Mouse (Mus musculus): Measurements from ENCODE around the gene Nkain2. TPM values are rescaled to one million over a fixed set of nuclear protein-coding genes. Genes with fewer than 3 reads are reported as not detected.

The Nkain2 gene
- total and polyA plus RNA-seq, 3 experiments: 0.08 to 0.18 TPM; not detected in 1

DNA sequence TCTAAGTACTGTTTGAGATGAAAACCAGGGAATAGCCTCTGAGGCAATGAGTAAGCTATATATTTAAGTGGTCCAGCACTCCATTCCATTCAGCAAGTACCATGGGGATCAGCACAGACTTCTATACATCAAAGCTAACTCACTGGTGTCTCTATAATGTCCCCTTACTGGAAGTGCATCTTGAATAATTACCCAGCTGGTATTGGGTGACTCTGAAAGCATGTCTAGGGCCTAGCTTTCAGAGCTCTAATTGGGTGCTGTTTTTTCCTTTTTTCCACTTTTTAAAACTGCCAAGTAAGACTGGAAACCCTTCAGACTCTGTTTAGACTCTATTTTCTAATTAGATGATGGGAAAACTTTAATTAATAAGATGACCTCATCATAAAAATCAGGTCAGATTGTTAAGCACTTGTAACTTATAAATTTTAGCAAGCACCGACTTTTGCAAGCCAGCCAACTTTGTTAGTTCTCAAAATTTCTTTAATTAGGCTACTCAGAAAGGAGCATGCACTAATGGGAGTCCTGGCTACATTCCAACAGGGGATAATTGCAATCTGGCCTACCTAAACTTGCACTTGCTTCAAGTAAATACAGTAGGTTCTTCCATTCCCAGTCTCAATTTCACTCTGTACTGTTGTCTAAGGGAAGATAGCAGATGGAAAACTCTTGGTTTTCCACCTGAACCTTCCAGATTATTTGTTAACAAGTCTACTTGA, 19.4 kb downstream of the Nkain2 start:
- H3K4me3 ChIP-seq: no peak overlapping the region

DNA sequence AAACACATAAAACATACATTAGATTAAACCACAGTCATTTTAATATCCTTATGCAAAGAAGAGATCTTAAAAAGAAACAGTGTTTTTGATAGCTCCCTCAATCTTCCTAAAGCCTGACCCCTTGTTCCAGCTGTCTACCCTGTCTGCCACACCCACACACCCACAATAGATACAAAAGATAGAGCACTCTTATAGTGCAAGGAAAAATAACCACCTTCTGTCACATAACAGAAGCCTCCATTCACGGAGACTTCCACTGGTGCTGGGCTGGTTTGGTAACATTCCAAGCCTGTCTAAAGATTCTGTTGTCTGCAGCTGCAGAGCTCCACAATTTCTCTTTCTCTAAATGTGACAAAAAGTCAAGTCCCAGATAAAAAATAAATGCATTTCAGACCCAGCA, 20.7 kb downstream of the Nkain2 start:
- Histone ChIP-seq H3K27ac (no peak overlapping the region), H3K79me2 (replicated peaks; ENCODE audit: control insufficient read depth, insufficient read depth, low read length) (no peaks in the 10 kb centered on the region), H3K4me1 (ENCODE audit: control insufficient read depth, insufficient read depth, low read length) (no peaks in the 10 kb centered on the region), H3K27me3 (ENCODE audit: control insufficient read depth, insufficient read depth, low read length) (no peaks in the 10 kb centered on the region), H3K4me3 (no peak overlapping the region), H3K36me3 (ENCODE audit: control insufficient read depth, insufficient read depth, low read length) (no peaks in the 10 kb centered on the region), H3K9ac (ENCODE audit: low read depth, low read length) (no peak overlapping the region)
- intact Hi-C loops (cut with DNase I): no loop called here
- WGBS: 33% methylated on average over 1 of the region's 1 CpGs
- no peak for TF ChIP-seq POLR2A (IDR thresholded peaks at IDR 0.05; ENCODE audit: insufficient read depth, low read depth, low read length)
- TF ChIP-seq EP300 (IDR thresholded peaks at IDR 0.05; ENCODE audit: insufficient read depth, low read depth, low read length): no peak
- no peak for TF ChIP-seq CTCF (IDR thresholded peaks at IDR 0.05)
- DNase-seq: no peak

More for the DNA sequence above, 19.4 kb downstream of the Nkain2 start:
- Histone ChIP-seq H3K9ac (ENCODE audit: low read depth, low read length) (no peak overlapping the region), H3K27me3 (ENCODE audit: control insufficient read depth, insufficient read depth, low read length) (no peaks in the 10 kb centered on the region), H3K27ac (no peak overlapping the region), H3K79me2 (replicated peaks; ENCODE audit: control insufficient read depth, insufficient read depth, low read length) (no peaks in the 10 kb centered on the region), H3K4me1 (ENCODE audit: control insufficient read depth, insufficient read depth, low read length) (no peaks in the 10 kb centered on the region), H3K36me3 (ENCODE audit: control insufficient read depth, insufficient read depth, low read length) (no peaks in the 10 kb centered on the region)
- DNase-seq: no peak
- 77% methylated on average over 1 of the region's 1 CpGs for WGBS
- TF ChIP-seq POLR2A (IDR thresholded peaks at IDR 0.05; ENCODE audit: insufficient read depth, low read depth, low read length) (no peak), CTCF (IDR thresholded peaks at IDR 0.05) (no peak), EP300 (IDR thresholded peaks at IDR 0.05; ENCODE audit: insufficient read depth, low read depth, low read length) (no peak)
- intact Hi-C loops (cut with DNase I): no loop called here

- no peak overlapping the region for H3K9ac ChIP-seq (ENCODE audit: low read depth, low read length)
- intact Hi-C loops (cut with DNase I): no loop called here
- H3K4me3 ChIP-seq: no peak overlapping the region
- DNase-seq: no peak
- no peak for TF ChIP-seq POLR2A (IDR thresholded peaks at IDR 0.05; ENCODE audit: insufficient read depth, low read depth, low read length)
- TF ChIP-seq CTCF (IDR thresholded peaks at IDR 0.05): no peak
- no peak for TF ChIP-seq EP300 (IDR thresholded peaks at IDR 0.05; ENCODE audit: insufficient read depth, low read depth, low read length)
- 75% methylated on average over 4 of the region's 4 CpGs for WGBS
- no peaks in the 10 kb centered on the region for H3K36me3 ChIP-seq (ENCODE audit: control insufficient read depth, insufficient read depth, low read length)
- no peak overlapping the region for H3K27ac ChIP-seq
- no peaks in the 10 kb centered on the region for H3K27me3 ChIP-seq (ENCODE audit: control insufficient read depth, insufficient read depth, low read length)
- H3K79me2 ChIP-seq (replicated peaks; ENCODE audit: control insufficient read depth, insufficient read depth, low read length): no peaks in the 10 kb centered on the region
- H3K4me1 ChIP-seq (ENCODE audit: control insufficient read depth, insufficient read depth, low read length): no peaks in the 10 kb centered on the region
Measured at GRCm38 (mm10) chr10:32815210-32815883, 74.9 kb downstream of the Nkain2 start.

DNA sequence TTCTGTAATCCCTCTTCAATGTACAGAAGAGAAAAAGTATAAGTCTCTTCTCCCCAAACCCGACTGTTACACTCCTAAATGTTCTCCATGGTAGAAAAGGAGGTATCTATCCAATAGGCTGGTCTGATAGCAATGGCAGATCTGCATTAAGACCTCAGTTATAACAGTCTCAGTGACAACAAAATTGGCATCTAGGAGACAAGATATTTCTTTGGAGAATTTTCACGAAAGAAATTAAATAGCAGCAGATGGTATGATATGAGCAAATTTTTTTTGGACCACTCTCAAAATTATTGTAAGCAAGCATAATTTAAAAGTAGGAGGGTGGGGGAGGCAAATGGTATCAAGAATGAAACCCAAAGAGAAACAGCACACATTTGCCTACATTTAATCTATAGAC, 94.0 kb downstream of the Nkain2 start:
- Histone ChIP-seq H3K36me3 (ENCODE audit: control insufficient read depth, insufficient read depth, low read length) (no peaks in the 10 kb centered on the region), H3K79me2 (replicated peaks; ENCODE audit: control insufficient read depth, insufficient read depth, low read length) (no peaks in the 10 kb centered on the region), H3K4me3 (no peak overlapping the region), H3K4me1 (ENCODE audit: control insufficient read depth, insufficient read depth, low read length) (no peaks in the 10 kb centered on the region), H3K27me3 (ENCODE audit: control insufficient read depth, insufficient read depth, low read length) (no peaks in the 10 kb centered on the region), H3K9ac (ENCODE audit: low read depth, low read length) (no peak overlapping the region), H3K27ac (no peak overlapping the region)
- no peak for TF ChIP-seq CTCF (IDR thresholded peaks at IDR 0.05)
- TF ChIP-seq POLR2A (IDR thresholded peaks at IDR 0.05; ENCODE audit: insufficient read depth, low read depth, low read length): no peak
- no peak for TF ChIP-seq EP300 (IDR thresholded peaks at IDR 0.05; ENCODE audit: insufficient read depth, low read depth, low read length)
- 41% methylated on average over 2 of the region's 2 CpGs for WGBS
- intact Hi-C loops (cut with DNase I): no loop called here
- DNase-seq: no peak

GRCm38 (mm10) chr10:32790541-32790940, 99.7 kb downstream of the Nkain2 start:
- DNase-seq: no peak
- intact Hi-C loops (cut with DNase I): no loop called here
- no peak overlapping the region for H3K9ac ChIP-seq (ENCODE audit: low read depth, low read length)
- H3K27ac ChIP-seq: no peak overlapping the region
- H3K4me3 ChIP-seq: no peak overlapping the region
- no peaks in the 10 kb centered on the region for H3K36me3 ChIP-seq (ENCODE audit: control insufficient read depth, insufficient read depth, low read length)
- no peak for TF ChIP-seq EP300 (IDR thresholded peaks at IDR 0.05; ENCODE audit: insufficient read depth, low read depth, low read length)
- no peak for TF ChIP-seq POLR2A (IDR thresholded peaks at IDR 0.05; ENCODE audit: insufficient read depth, low read depth, low read length)
- TF ChIP-seq CTCF (IDR thresholded peaks at IDR 0.05): no peak
- H3K79me2 ChIP-seq (replicated peaks; ENCODE audit: control insufficient read depth, insufficient read depth, low read length): no peaks in the 10 kb centered on the region
- H3K4me1 ChIP-seq (ENCODE audit: control insufficient read depth, insufficient read depth, low read length): no peaks in the 10 kb centered on the region
- no peaks in the 10 kb centered on the region for H3K27me3 ChIP-seq (ENCODE audit: control insufficient read depth, insufficient read depth, low read length)

DNA sequence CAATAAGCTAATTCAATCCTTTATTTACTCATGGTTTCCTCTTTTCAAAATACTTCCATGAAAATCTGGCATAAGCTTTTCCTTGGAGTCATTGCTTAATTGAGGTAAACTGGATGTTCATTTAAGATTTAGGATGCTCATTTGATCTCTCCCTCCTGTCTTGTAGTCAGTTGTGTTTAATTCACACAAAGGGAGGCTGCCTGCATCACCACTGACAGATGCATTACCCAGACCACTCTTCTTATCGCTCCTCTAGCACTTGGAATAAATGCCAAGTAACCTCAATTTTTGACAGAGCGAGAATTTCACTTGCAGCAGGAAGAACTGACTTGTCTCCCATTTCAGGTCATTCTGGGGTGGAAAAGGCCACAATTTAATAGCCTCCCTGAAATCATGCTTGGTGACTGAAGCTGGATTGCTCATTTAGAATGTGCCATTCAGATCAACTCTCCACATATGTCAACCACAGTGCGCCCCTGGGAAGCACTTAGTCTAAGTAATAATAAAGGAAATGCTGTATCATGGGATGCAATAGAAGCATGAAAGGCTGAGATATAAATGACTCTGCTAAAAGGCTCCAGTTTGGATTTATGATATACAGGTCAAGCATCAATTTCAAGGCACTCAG, 107.4 kb downstream of the Nkain2 start:
- H3K79me2 ChIP-seq (replicated peaks; ENCODE audit: control insufficient read depth, insufficient read depth, low read length): no peaks in the 10 kb centered on the region
- TF ChIP-seq CTCF (IDR thresholded peaks at IDR 0.05): no peak
- TF ChIP-seq POLR2A (IDR thresholded peaks at IDR 0.05; ENCODE audit: insufficient read depth, low read depth, low read length): no peak
- no peak for TF ChIP-seq EP300 (IDR thresholded peaks at IDR 0.05; ENCODE audit: insufficient read depth, low read depth, low read length)
- no peak overlapping the region for H3K9ac ChIP-seq (ENCODE audit: low read depth, low read length)
- intact Hi-C loops (cut with DNase I): no loop called here
- no peak overlapping the region for H3K4me3 ChIP-seq
- no peak for DNase-seq
- H3K27ac ChIP-seq: no peak overlapping the region
- H3K27me3 ChIP-seq (ENCODE audit: control insufficient read depth, insufficient read depth, low read length): no peaks in the 10 kb centered on the region
- H3K4me1 ChIP-seq (ENCODE audit: control insufficient read depth, insufficient read depth, low read length): no peaks in the 10 kb centered on the region
- H3K36me3 ChIP-seq (ENCODE audit: control insufficient read depth, insufficient read depth, low read length): no peaks in the 10 kb centered on the region
- WGBS: 54% methylated on average over 3 of the region's 3 CpGs

Measured in heart, adult 2 months (tissue).